Mouse (Mus musculus) kidney, embryonic 14.5 days (tissue): ENCODE data around the gene 1700057G04Rik. TPM values are rescaled to one million over a fixed set of nuclear protein-coding genes. Genes with fewer than 3 reads are reported as not detected.
"Not testable (repeated sequence)": the region's sequence is repeated elsewhere in the genome, so short reads cannot be mapped to it uniquely, and the experiment has no call there.

Experiments
- ATAC-seq: fragments of 200-750 bp; cut with Nextera tagmentation; 2 replicates; pipeline ENCODE4 v1.8.0; 2017; ENCODE audit warnings: moderate number of reproducible peaks, mild to moderate bottlenecking, moderate TSS enrichment, moderate library complexity; ENCODE audit not compliant: low FRiP score, low TSS enrichment
- H3K27ac ChIP-seq: fragments of 300-500 bp; sonication (generic); 2 replicates; pipeline ENCODE4 v1.5.1; 2014; ENCODE audit warnings: low read depth, mild to moderate bottlenecking, low read length, moderate library complexity, mixed read lengths
- H3K27me3 ChIP-seq: fragments of 300-500 bp; sonication (generic); 2 replicates; pipeline ENCODE4 v1.6.1; 2014; ENCODE audit warnings: mild to moderate bottlenecking, low read length; ENCODE audit not compliant: control insufficient read depth, insufficient read depth
- H3K36me3 ChIP-seq: fragments of 300-500 bp; sonication (generic); 2 replicates; pipeline ENCODE4 v1.6.1; 2014; ENCODE audit warnings: low read length, mixed read lengths; ENCODE audit not compliant: control insufficient read depth, insufficient read depth
- H3K4me1 ChIP-seq: fragments of 300-500 bp; sonication (generic); 2 replicates; pipeline ENCODE4 v1.6.1; 2014; ENCODE audit warnings: low read length, mixed read lengths; ENCODE audit not compliant: control insufficient read depth, insufficient read depth
- H3K4me2 ChIP-seq: fragments of 300-500 bp; sonication (generic); replicated peaks from 2 replicates; pipeline ENCODE4 v1.6.1; 2014; ENCODE audit warnings: low read depth, mild to moderate bottlenecking, low read length
- H3K4me3 ChIP-seq: fragments of 300-500 bp; sonication (generic); 2 replicates; pipeline ENCODE4 v1.5.1; 2014; ENCODE audit warnings: mild to moderate bottlenecking, low read length
- H3K9ac ChIP-seq: fragments of 300-500 bp; sonication (generic); 2 replicates; pipeline ENCODE4 v1.6.1; 2014; ENCODE audit warnings: low read depth, mild to moderate bottlenecking, low read length, moderate library complexity
- H3K9me3 ChIP-seq: fragments of 300-500 bp; sonication (generic); 2 replicates; pipeline ENCODE4 v1.6.1; 2016; ENCODE audit warnings: low read length; ENCODE audit not compliant: control insufficient read depth
- WGBS: fragments of 180-500 bp; shearing (Covaris S2); extraction: QIAGEN DNeasy Blood & Tissue Kit; methylation state at CpG from one replicate; pipeline ENCODE4 v1.1.7; 2014; 5-methylcytosine and 5-hydroxymethylcytosine counted together
- polyA plus RNA-seq: library from polyadenylated mRNA; unstranded; fragments of >200 nt; fragmentation: Nextera tagmentation; extraction: Ambion mirVana; gene quantifications from 2 replicates; pipeline ENCODE4 v1.2.1, GENCODE M21; 2014

1700057G04Rik gene
- polyA plus RNA-seq, 1 experiment from 2014 or later, result not detected

DNA sequence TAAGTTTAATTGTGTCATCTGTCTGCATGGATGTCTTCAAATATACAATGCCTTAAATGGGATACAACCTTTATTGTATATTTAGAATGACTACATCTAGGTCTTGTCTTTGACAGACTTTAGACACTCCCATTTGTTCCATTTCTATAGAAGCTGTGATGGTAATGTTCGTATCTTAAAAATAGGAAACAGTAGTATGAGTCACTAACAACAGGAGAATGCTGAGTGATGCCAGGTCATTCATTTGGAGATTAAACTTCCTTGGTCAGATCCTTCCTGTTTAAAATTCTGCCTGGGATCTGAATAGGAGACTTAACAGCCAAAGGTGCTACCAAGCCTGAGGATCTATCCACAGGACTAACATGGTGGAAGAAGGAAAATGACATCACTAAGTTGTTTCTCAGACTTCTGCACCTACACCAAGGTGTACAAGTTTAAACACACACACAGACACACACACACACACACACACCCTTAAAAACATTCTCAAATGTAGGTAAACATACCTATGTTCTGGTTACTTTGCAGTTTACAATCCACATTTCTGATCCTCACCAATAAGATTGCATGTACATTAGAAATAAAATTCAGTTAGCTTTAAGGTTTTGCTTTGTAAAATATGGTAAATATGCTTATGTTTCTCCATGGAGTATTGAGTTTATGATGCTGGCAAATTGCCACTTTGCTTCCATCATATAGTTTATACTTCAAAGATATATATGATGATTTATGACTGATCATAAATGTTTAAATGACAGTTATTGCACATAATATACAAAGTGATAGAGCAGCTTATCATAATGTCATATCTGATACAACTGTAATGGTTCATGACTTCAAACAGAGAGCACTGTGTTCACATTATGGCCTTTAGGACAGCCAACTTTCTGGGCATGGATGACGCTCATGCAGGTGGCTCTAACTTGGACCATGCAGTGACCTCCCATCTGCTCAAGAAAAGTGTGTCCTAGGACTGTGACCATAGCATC is 15.3 kb upstream of the 1700057G04Rik start:
- no peak overlapping the region for H3K4me3 ChIP-seq
- H3K4me1 ChIP-seq, result peaks cover 10% of the 10 kb centered on the region
- no peaks in the 10 kb centered on the region for H3K9me3 ChIP-seq
- no peak overlapping the region for H3K4me2 ChIP-seq
- H3K9ac ChIP-seq, result no peak overlapping the region
- no peaks in the 10 kb centered on the region for H3K36me3 ChIP-seq
- ATAC-seq, result no peak
- no peaks in the 10 kb centered on the region for H3K27me3 ChIP-seq
- H3K27ac ChIP-seq, result no peak overlapping the region
- 84% methylated on average over 2 of the region's 2 CpGs for WGBS

DNA sequence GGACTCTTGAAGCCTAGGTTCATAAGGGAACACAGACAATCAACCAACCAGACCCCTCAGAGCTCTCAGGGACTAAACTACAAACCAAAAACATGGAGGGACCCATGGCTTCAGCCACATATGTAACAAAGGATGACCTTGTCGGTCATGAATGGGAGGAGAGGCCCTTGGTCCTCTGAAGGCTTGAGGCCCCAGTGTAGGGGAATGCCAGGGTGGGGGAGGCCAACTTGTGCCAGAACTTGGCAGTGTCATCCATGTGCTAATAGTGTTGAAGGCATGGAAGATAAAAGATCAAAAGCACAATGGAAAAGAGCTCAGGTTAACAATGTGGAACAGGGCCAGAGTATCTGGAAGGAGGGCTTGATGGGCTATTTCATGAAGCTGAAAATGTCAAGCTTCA is 10.9 kb upstream of the 1700057G04Rik start:
- no peak overlapping the region for H3K4me2 ChIP-seq
- H3K27me3 ChIP-seq, result no peaks in the 10 kb centered on the region
- no peak overlapping the region for H3K4me3 ChIP-seq
- no peak overlapping the region for H3K27ac ChIP-seq
- no peaks in the 10 kb centered on the region for H3K9me3 ChIP-seq
- no peaks in the 10 kb centered on the region for H3K36me3 ChIP-seq
- no peaks in the 10 kb centered on the region for H3K4me1 ChIP-seq
- WGBS, result 50% methylated on average over 1 of the region's 1 CpGs
- H3K9ac ChIP-seq, result no peak overlapping the region
- peak; percentile 72; the same call in 1 of the 2 replicates for ATAC-seq

- H3K36me3 ChIP-seq, result no peaks in the 10 kb centered on the region
- H3K9me3 ChIP-seq, result no peaks in the 10 kb centered on the region
- H3K9ac ChIP-seq, result no peak overlapping the region
- ATAC-seq, result no peak
- WGBS, result 67% methylated on average over 3 of the region's 3 CpGs
- no peaks in the 10 kb centered on the region for H3K27me3 ChIP-seq
- H3K4me1 ChIP-seq, result peaks cover 8% of the 10 kb centered on the region; the same call in 1 of the 2 replicates
- H3K4me2 ChIP-seq, result no peak overlapping the region
- no peak overlapping the region for H3K4me3 ChIP-seq
- H3K27ac ChIP-seq, result no peak overlapping the region
Observed at GRCm38 (mm10) chr9:92301213-92301612, 8.0 kb upstream of the 1700057G04Rik start.

DNA sequence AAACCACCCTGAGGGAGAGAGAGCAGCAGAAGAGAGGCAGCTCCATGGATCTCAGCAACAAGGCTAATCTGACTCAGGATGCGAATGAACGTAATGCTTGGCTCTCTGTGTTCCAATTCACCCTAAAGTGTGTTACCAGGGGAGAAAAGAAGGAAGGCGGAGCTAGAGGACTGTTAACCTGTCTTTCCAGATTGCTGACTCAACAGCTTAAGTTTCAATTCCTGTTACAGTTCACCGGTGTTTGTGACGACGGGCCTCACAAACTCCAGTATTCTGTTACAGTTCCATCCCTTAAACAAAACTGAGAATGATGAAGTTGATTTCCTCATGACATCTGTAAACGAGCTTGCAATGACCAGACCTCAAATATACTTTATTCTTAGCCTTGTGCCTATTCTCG is 4.1 kb upstream of the 1700057G04Rik start:
- WGBS, result 32% methylated on average over 8 of the region's 8 CpGs
- ATAC-seq, result peak; percentile 84
- H3K36me3 ChIP-seq, result no peaks in the 10 kb centered on the region
- H3K4me1 ChIP-seq, result peaks cover 15% of the 10 kb centered on the region; the same call in 1 of the 2 replicates
- no peaks in the 10 kb centered on the region for H3K27me3 ChIP-seq
- H3K4me2 ChIP-seq, result no peak overlapping the region
- no peak overlapping the region for H3K9ac ChIP-seq
- no peak overlapping the region for H3K27ac ChIP-seq
- H3K4me3 ChIP-seq, result no peak overlapping the region
- no peaks in the 10 kb centered on the region for H3K9me3 ChIP-seq

- Histone ChIP-seq H3K27ac (no peak overlapping the region), H3K4me3 (no peak overlapping the region), H3K4me2 (no peak overlapping the region), H3K4me1 (peaks cover 15% of the 10 kb centered on the region; the same call in 1 of the 2 replicates), H3K9ac (no peak overlapping the region), H3K9me3 (no peaks in the 10 kb centered on the region), H3K27me3 (no peaks in the 10 kb centered on the region), H3K36me3 (no peaks in the 10 kb centered on the region)
- 73% methylated on average over 8 of the region's 8 CpGs for WGBS
- ATAC-seq, result peak; percentile 43; the same call in 1 of the 2 replicates
Observed at GRCm38 (mm10) chr9:92305620-92306220, 3.5 kb upstream of the 1700057G04Rik start.

DNA sequence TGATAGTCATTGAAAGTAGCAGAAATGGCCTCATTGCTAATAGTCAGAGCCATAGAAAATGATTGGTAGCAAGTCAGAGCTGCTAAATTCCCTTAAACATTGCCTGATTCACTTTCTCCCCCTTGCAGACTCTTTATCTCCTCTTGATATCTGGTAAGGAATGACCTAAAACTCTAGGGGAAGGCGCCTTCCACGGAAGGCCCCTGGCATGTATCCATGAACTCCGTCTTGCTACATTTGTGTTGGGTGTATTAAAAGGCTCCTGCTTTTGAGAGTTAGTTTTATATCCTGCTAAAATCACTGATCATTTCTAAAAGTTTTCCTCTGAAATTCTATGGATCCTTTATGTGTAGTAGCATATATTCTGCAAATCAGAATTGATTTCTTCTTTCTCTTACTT is 7.6 kb downstream of the 1700057G04Rik start:
- Histone ChIP-seq H3K27me3 (no peaks in the 10 kb centered on the region), H3K4me3 (no peak overlapping the region), H3K4me2 (no peak overlapping the region), H3K36me3 (no peaks in the 10 kb centered on the region), H3K27ac (no peak overlapping the region), H3K9ac (no peak overlapping the region), H3K9me3 (no peaks in the 10 kb centered on the region), H3K4me1 (no peaks in the 10 kb centered on the region)
- ATAC-seq, result no peak
- WGBS, result 67% methylated on average over 3 of the region's 3 CpGs

DNA sequence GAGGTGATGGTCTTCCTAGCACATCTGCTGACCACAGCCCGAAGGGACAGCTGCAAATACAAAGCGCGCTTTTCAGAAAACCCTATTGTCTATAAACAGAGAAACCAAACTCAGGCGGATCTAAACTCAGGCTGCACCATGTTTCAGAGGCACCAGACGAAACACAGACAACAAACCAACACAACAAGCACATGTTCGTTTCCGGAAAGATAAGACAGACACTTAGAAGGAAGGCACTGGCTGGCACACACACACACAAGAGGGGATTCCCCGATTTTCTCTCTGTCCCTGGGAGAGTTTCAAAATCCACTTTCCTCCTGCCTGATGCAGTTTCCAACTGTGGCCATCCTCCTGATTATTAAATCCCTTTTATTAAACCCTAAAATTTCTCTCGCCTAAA is 16.8 kb downstream of the 1700057G04Rik start:
- WGBS, result 89% methylated on average over 9 of the region's 9 CpGs
- not testable (repeated sequence) for H3K27ac ChIP-seq, ATAC-seq, H3K4me1 ChIP-seq, H3K9ac ChIP-seq, H3K27me3 ChIP-seq, H3K9me3 ChIP-seq, H3K4me3 ChIP-seq, H3K4me2 ChIP-seq, H3K36me3 ChIP-seq

GRCm38 (mm10) chr9:92326813-92327212 is 17.6 kb downstream of the 1700057G04Rik start:
- Histone ChIP-seq H3K36me3 (no peaks in the 10 kb centered on the region), H3K27ac (no peak overlapping the region), H3K9me3 (no peaks in the 10 kb centered on the region), H3K4me2 (no peak overlapping the region), H3K4me1 (no peaks in the 10 kb centered on the region), H3K4me3 (no peak overlapping the region), H3K27me3 (no peaks in the 10 kb centered on the region), H3K9ac (no peak overlapping the region)
- ATAC-seq, result no peak
- WGBS, result 85% methylated on average over 4 of the region's 4 CpGs

DNA sequence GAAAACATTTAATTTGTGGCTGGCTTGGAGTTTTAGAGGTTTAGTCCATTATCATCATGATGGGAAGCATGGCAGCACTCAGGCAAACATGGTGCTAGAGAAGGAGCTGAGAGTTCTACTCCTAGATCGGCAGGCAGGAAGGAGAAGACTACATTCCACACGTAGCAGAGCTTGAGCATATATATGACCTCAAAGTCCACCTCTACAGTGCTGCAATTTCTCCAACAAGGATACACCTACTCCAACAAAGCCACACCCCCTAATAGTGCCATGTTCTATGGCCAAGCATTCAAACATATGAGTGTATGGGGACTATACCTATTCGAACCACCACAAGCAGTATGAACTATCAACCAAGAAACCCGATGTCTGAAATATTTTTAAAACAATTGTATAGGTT is 22.2 kb downstream of the 1700057G04Rik start:
- ATAC-seq, result no peak
- 89% methylated on average over 4 of the region's 4 CpGs for WGBS
- no peak overlapping the region for H3K27ac ChIP-seq
- no peaks in the 10 kb centered on the region for H3K9me3 ChIP-seq
- H3K27me3 ChIP-seq, result no peaks in the 10 kb centered on the region
- H3K36me3 ChIP-seq, result no peaks in the 10 kb centered on the region
- no peak overlapping the region for H3K9ac ChIP-seq
- no peak overlapping the region for H3K4me3 ChIP-seq
- H3K4me2 ChIP-seq, result no peak overlapping the region
- no peaks in the 10 kb centered on the region for H3K4me1 ChIP-seq
